In the genomic region with DNA sequence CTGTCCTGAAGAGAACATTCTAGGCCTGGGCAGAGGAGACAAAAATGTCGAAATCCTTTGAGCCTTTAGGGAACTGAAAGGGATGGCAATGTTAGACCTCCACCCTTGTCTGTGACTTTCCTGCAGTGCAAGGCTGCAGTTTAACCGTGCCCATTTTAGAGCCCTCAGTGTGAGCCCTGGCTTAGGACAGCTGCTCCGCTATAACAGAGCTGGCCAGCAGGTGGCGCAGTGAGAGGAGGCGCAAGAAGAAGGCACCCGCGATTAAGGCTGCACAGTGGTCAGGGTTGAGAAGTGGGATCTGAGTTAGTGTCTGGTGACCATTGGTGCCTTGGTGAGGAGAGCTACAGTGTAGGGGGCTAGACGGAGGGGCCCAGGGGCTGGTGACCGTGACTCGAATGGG, we compare ENCODE assay signal across 8 mouse cellular contexts. TPM values are rescaled to one million over a fixed set of nuclear protein-coding genes. Genes with fewer than 3 reads are reported as not detected.
DNase-seq lines count a peak whose midpoint lies in the region; ATAC-seq and TF ChIP-seq lines count a peak whose summit lies in the region.

No protein-coding gene starts in this region.

- no peak overlapping the region for H3K9ac ChIP-seq in lung, embryonic 16.5 days (ENCODE audit: low read length)

- H3K4me3 ChIP-seq in C2C12 (ENCODE audit: insufficient read depth, poor library complexity, severe bottlenecking) = no peak overlapping the region
- no peak overlapping the region for H3K4me3 ChIP-seq in embryonic facial prominence, embryonic 10.5 days
- H3K4me3 ChIP-seq in lung, embryonic 16.5 days (ENCODE audit: low read length) = no peak overlapping the region

- H3ac ChIP-seq in C2C12 (ENCODE audit: control insufficient read depth, insufficient read length, low read depth) = no peak overlapping the region

- 7% methylated on average over 10 of the region's 10 CpGs for WGBS in embryonic facial prominence, embryonic 10.5 days
- WGBS in lung, embryonic 16.5 days = 6% methylated on average over 10 of the region's 10 CpGs

- no peaks in the 10 kb centered on the region for H3K36me3 ChIP-seq in C2C12 (ENCODE audit: control insufficient read depth, insufficient read depth)
- H3K36me3 ChIP-seq in embryonic facial prominence, embryonic 10.5 days (replicated peaks) = no peaks in the 10 kb centered on the region
- no peaks in the 10 kb centered on the region for H3K36me3 ChIP-seq in lung, embryonic 16.5 days (ENCODE audit: control insufficient read depth, insufficient read depth, low read length)

- no peaks in the 10 kb centered on the region for H3K9me3 ChIP-seq in embryonic facial prominence, embryonic 10.5 days
- no peaks in the 10 kb centered on the region for H3K9me3 ChIP-seq in lung, embryonic 16.5 days (ENCODE audit: control insufficient read depth, low read length)

- H3K4me2 ChIP-seq in lung, embryonic 16.5 days (ENCODE audit: low read depth, low read length) = no peak overlapping the region

- H3K27me3 ChIP-seq in C2C12 (ENCODE audit: control insufficient read depth, insufficient read depth, insufficient read length) = no peaks in the 10 kb centered on the region
- H3K27me3 ChIP-seq in embryonic facial prominence, embryonic 10.5 days (replicated peaks; ENCODE audit: low read depth, poor library complexity, severe bottlenecking) = peaks cover 19% of the 10 kb centered on the region
- H3K27me3 ChIP-seq in lung, embryonic 16.5 days (ENCODE audit: control insufficient read depth, insufficient read depth, low read depth, low read length) = no peaks in the 10 kb centered on the region

- no peaks in the 10 kb centered on the region for H3K79me3 ChIP-seq in C2C12 (ENCODE audit: low read depth)

- no peak overlapping the region for H3K27ac ChIP-seq in embryonic facial prominence, embryonic 10.5 days (replicated peaks)
- H3K27ac ChIP-seq in lung, embryonic 16.5 days (ENCODE audit: low read length) = no peak overlapping the region

- DNase-seq in adrenal gland, postnatal 10 days = peak; percentile 88
- peak; percentile 84 for DNase-seq in embryonic facial prominence, embryonic 10.5 days (ENCODE audit: low spot score)
- peak; percentile 59 for DNase-seq in heart, adult 8-10 months (ENCODE audit: low spot score)
- peak; percentile 60 to 89 for DNase-seq in kidney, postnatal 36 days
- DNase-seq in ovary, postnatal 36 days (ENCODE audit: low spot score) = peak; percentile 79
- peak; percentile 78 for DNase-seq in thymus, postnatal 14 days

- peak; percentile 48; the same call in 1 of the 2 replicates for ATAC-seq in lung, embryonic 16.5 days (ENCODE audit: low read depth)

- peaks cover 56% of the 10 kb centered on the region for H3K4me1 ChIP-seq in embryonic facial prominence, embryonic 10.5 days
- H3K4me1 ChIP-seq in lung, embryonic 16.5 days (replicated peaks; ENCODE audit: control insufficient read depth, insufficient read depth, low read length) = peaks cover 14% of the 10 kb centered on the region

- no peaks in the 10 kb centered on the region for H3K79me2 ChIP-seq in C2C12 (ENCODE audit: control insufficient read depth, insufficient read depth)

- peak; percentile 93 for TF ChIP-seq CTCF in C2C12 (IDR thresholded peaks at IDR 0.05; ENCODE audit: control insufficient read depth, insufficient read depth, insufficient read length)

TF ChIP-seq in C2C12, 6 proteins besides CTCF, POLR2A, EP300 and RAD21:
- TF ChIP-seq MYOD1 (IDR thresholded peaks at IDR 0.05; ENCODE audit: control insufficient read depth, insufficient read length, low read depth) (peak; percentile 49), MYOG (IDR thresholded peaks at IDR 0.05; ENCODE audit: control insufficient read depth, extremely low read depth, insufficient read length) (no peak)

RNA-seq across cellular contexts. Expression of gene Slc2a7, which starts 12.1 kb away (rescaled TPM):
- polyA plus RNA-seq in C2C12 (2012; fragmentation: generic; extraction: Trizol) = not detected
- total RNA-seq in adrenal gland, postnatal 10 days (2021) = not detected
- polyA plus RNA-seq in embryonic facial prominence, embryonic 10.5 days (2016; fragmentation: Nextera tagmentation; extraction: Ambion mirVana) = not detected in 2 replicates
- not detected for total RNA-seq in heart, adult 8-10 months (2022)
- polyA plus RNA-seq in lung, embryonic 16.5 days (2015; fragmentation: Nextera tagmentation; extraction: Ambion mirVana) = not detected in 2 replicates

RNA-seq across cellular contexts. Expression of gene Slc2a5, which starts 17.6 kb away (rescaled TPM):
- polyA plus RNA-seq in C2C12 (2012; fragmentation: generic; extraction: Trizol) = not detected
- total RNA-seq in adrenal gland, postnatal 10 days (2021) = under 1 TPM; 0.27 to 0.75 TPM
- polyA plus RNA-seq in embryonic facial prominence, embryonic 10.5 days (2016; fragmentation: Nextera tagmentation; extraction: Ambion mirVana) = 1.4 and 1.7 TPM in 2 replicates
- total RNA-seq in heart, adult 8-10 months (2022) = under 1 TPM in 1 of 4 experiments, not detected in 3; 0.55 TPM
- 0.26 and 0.50 TPM in 2 replicates for polyA plus RNA-seq in lung, embryonic 16.5 days (2015; fragmentation: Nextera tagmentation; extraction: Ambion mirVana)

RNA-seq across cellular contexts. Expression of gene Gpr157, which starts 49.5 kb away (rescaled TPM):
- polyA plus RNA-seq in C2C12 (2012; fragmentation: generic; extraction: Trizol) = 0.25 TPM
- 1 to 10 TPM; 2.7 to 4.9 TPM for total RNA-seq in adrenal gland, postnatal 10 days (2021)
- 0.49 and 0.55 TPM in 2 replicates for polyA plus RNA-seq in embryonic facial prominence, embryonic 10.5 days (2016; fragmentation: Nextera tagmentation; extraction: Ambion mirVana)
- 10 to 100 TPM; 28.8 to 42.7 (median 39.0) TPM for total RNA-seq in heart, adult 8-10 months (2022)
- polyA plus RNA-seq in lung, embryonic 16.5 days (2015; fragmentation: Nextera tagmentation; extraction: Ambion mirVana) = 2.3 TPM in 2 replicates
